Mouse (Mus musculus) hindbrain, embryonic 14.5 days (tissue): Measurements from ENCODE around the gene Ptpa. TPM values are rescaled to one million over a fixed set of nuclear protein-coding genes. Genes with fewer than 3 reads are reported as not detected.

ENCODE experiments used
- ATAC-seq: fragments of 200-750 bp; cut with Nextera tagmentation; 2 replicates; pipeline ENCODE4 v1.8.0; 2017; ENCODE audit warnings: moderate number of reproducible peaks, mild to moderate bottlenecking, moderate TSS enrichment, moderate library complexity; ENCODE audit not compliant: low FRiP score
- DNase-seq: peaks from one replicate; pipeline ENCODE4 v3.0.0-alpha.2; 2015; ENCODE audit warnings: low spot score
- H3K27ac ChIP-seq: fragments of 300-500 bp; sonication (generic); 2 replicates; pipeline ENCODE4 v1.5.1; 2014; ENCODE audit warnings: mild to moderate bottlenecking, moderate library complexity
- H3K27me3 ChIP-seq: fragments of 300-500 bp; sonication (generic); 2 replicates; pipeline ENCODE4 v1.6.1; 2014; ENCODE audit warnings: mild to moderate bottlenecking, low read length, mixed read lengths; ENCODE audit not compliant: control insufficient read depth, insufficient read depth
- H3K36me3 ChIP-seq: fragments of 300-500 bp; sonication (generic); replicated peaks from 2 replicates; pipeline ENCODE4 v1.6.1; 2014; ENCODE audit not compliant: control insufficient read depth, insufficient read depth
- H3K4me1 ChIP-seq: fragments of 300-500 bp; sonication (generic); replicated peaks from 2 replicates; pipeline ENCODE4 v1.6.1; 2014; ENCODE audit warnings: antibody characterized with exemption, low read length, mixed read lengths; ENCODE audit not compliant: control insufficient read depth, insufficient read depth
- H3K4me2 ChIP-seq: fragments of 300-500 bp; sonication (generic); replicated peaks from 2 replicates; pipeline ENCODE4 v1.6.1; 2014; ENCODE audit warnings: mild to moderate bottlenecking, moderate library complexity
- H3K4me3 ChIP-seq: fragments of 300-500 bp; sonication (generic); replicated peaks from 2 replicates; pipeline ENCODE4 v1.5.1; 2014; ENCODE audit warnings: mild to moderate bottlenecking, low read length
- H3K9ac ChIP-seq: fragments of 300-500 bp; sonication (generic); 2 replicates; pipeline ENCODE4 v1.6.1; 2014
- H3K9me3 ChIP-seq: fragments of 300-500 bp; sonication (generic); 2 replicates; pipeline ENCODE4 v1.6.1; 2016; ENCODE audit warnings: low read length; ENCODE audit not compliant: control insufficient read depth
- WGBS: fragments of 180-500 bp; shearing (Covaris S2); extraction: QIAGEN DNeasy Blood & Tissue Kit; methylation state at CpG from one replicate; pipeline ENCODE4 v1.1.7; 2014; 5-methylcytosine and 5-hydroxymethylcytosine counted together
- polyA plus RNA-seq: library from polyadenylated mRNA; unstranded; fragments of >200 nt; fragmentation: Nextera tagmentation; extraction: Ambion mirVana; gene quantifications from 2 replicates; pipeline ENCODE4 v1.2.1, GENCODE M21; 2014

Gene Ptpa
- polyA plus RNA-seq: 71.7 and 79.8 TPM in 2 replicates

- Histone ChIP-seq H3K9ac (peak within 1 kb of the TSS; percentile 89), H3K36me3 (peaks cover 7% of the 10 kb centered on the region; the same call in 1 of the 2 replicates), H3K9me3 (no peaks in the 10 kb centered on the region), H3K4me2 (peak within 1 kb of the TSS; percentile 64), H3K4me3 (peak within 1 kb of the TSS; percentile 86), H3K27me3 (no peaks in the 10 kb centered on the region), H3K4me1 (peaks cover 39% of the 10 kb centered on the region), H3K27ac (peak within 1 kb of the TSS; percentile 96)
- ATAC-seq: peak; percentile 93
- under 1% methylated on average over 64 of the region's 67 CpGs for WGBS
- DNase-seq: peak; percentile 95
Observed at GRCm38 (mm10) chr2:30415936-30416648, at the start of gene Ptpa. Ptpa (plus strand) TSS chr2:30416039.

GRCm38 (mm10) chr2:30366203-30366602 lies 49.6 kb upstream of the Ptpa start:
- Histone ChIP-seq H3K27me3 (no peaks in the 10 kb centered on the region), H3K4me2 (no peak overlapping the region), H3K27ac (no peak overlapping the region), H3K4me1 (peaks cover 14% of the 10 kb centered on the region), H3K36me3 (peaks cover 46% of the 10 kb centered on the region), H3K9ac (no peak overlapping the region), H3K9me3 (no peaks in the 10 kb centered on the region), H3K4me3 (no peak overlapping the region)
- DNase-seq: no peak
- 71% methylated on average over 5 of the region's 5 CpGs for WGBS
- no peak for ATAC-seq

- 98% methylated on average over 8 of the region's 8 CpGs for WGBS
- Histone ChIP-seq H3K27ac (no peak overlapping the region), H3K9ac (no peak overlapping the region), H3K4me1 (no peaks in the 10 kb centered on the region), H3K36me3 (peaks cover 96% of the 10 kb centered on the region), H3K27me3 (no peaks in the 10 kb centered on the region), H3K4me2 (no peak overlapping the region), H3K9me3 (no peaks in the 10 kb centered on the region), H3K4me3 (no peak overlapping the region)
- no peak for DNase-seq
- ATAC-seq: no peak
Observed at GRCm38 (mm10) chr2:30371544-30371943, 44.3 kb upstream of the Ptpa start.

- no peak for ATAC-seq
- 96% methylated on average over 5 of the region's 5 CpGs for WGBS
- Histone ChIP-seq H3K4me1 (no peaks in the 10 kb centered on the region), H3K27ac (no peak overlapping the region), H3K27me3 (no peaks in the 10 kb centered on the region), H3K9ac (no peak overlapping the region), H3K9me3 (no peaks in the 10 kb centered on the region), H3K4me3 (no peak overlapping the region), H3K36me3 (peaks cover 99% of the 10 kb centered on the region), H3K4me2 (no peak overlapping the region)
- DNase-seq: no peak
Observed at GRCm38 (mm10) chr2:30372726-30373125, 43.1 kb upstream of the Ptpa start.

GRCm38 (mm10) chr2:30375893-30376292 lies 39.9 kb upstream of the Ptpa start:
- 93% methylated on average over 10 of the region's 10 CpGs for WGBS
- no peak for ATAC-seq

GRCm38 (mm10) chr2:30377721-30378120 lies 38.1 kb upstream of the Ptpa start:
- WGBS: 87% methylated on average over 5 of the region's 5 CpGs
- Histone ChIP-seq H3K27ac (no peak overlapping the region), H3K4me1 (no peaks in the 10 kb centered on the region), H3K36me3 (peaks cover 98% of the 10 kb centered on the region), H3K9ac (no peak overlapping the region), H3K27me3 (no peaks in the 10 kb centered on the region), H3K9me3 (no peaks in the 10 kb centered on the region), H3K4me3 (no peak overlapping the region), H3K4me2 (no peak overlapping the region)
- DNase-seq: no peak
- ATAC-seq: no peak

More at GRCm38 (mm10) chr2:30375893-30376292, 39.9 kb upstream of the Ptpa start:
- no peaks in the 10 kb centered on the region for H3K4me1 ChIP-seq
- no peak overlapping the region for H3K27ac ChIP-seq
- H3K36me3 ChIP-seq: peaks cover 99% of the 10 kb centered on the region
- no peaks in the 10 kb centered on the region for H3K9me3 ChIP-seq
- no peaks in the 10 kb centered on the region for H3K27me3 ChIP-seq
- H3K4me3 ChIP-seq: no peak overlapping the region
- no peak for DNase-seq
- no peak overlapping the region for H3K4me2 ChIP-seq
- H3K9ac ChIP-seq: no peak overlapping the region

GRCm38 (mm10) chr2:30379307-30379706 lies 36.5 kb upstream of the Ptpa start:
- Histone ChIP-seq H3K4me1 (no peaks in the 10 kb centered on the region), H3K36me3 (peaks cover 92% of the 10 kb centered on the region), H3K4me2 (no peak overlapping the region), H3K4me3 (no peak overlapping the region), H3K9ac (no peak overlapping the region), H3K9me3 (no peaks in the 10 kb centered on the region), H3K27me3 (no peaks in the 10 kb centered on the region), H3K27ac (no peak overlapping the region)
- ATAC-seq: no peak
- 93% methylated on average over 7 of the region's 7 CpGs for WGBS
- DNase-seq: no peak

- Histone ChIP-seq H3K4me1 (no peaks in the 10 kb centered on the region), H3K36me3 (peaks cover 79% of the 10 kb centered on the region), H3K9me3 (no peaks in the 10 kb centered on the region), H3K4me2 (no peak overlapping the region), H3K4me3 (no peak overlapping the region), H3K27me3 (no peaks in the 10 kb centered on the region), H3K9ac (no peak overlapping the region), H3K27ac (no peak overlapping the region)
- ATAC-seq: no peak
- 93% methylated on average over 10 of the region's 10 CpGs for WGBS
- no peak for DNase-seq
Observed at GRCm38 (mm10) chr2:30380564-30381376, 35.1 kb upstream of the Ptpa start.

GRCm38 (mm10) chr2:30381377-30381725 lies 34.5 kb upstream of the Ptpa start:
- Histone ChIP-seq H3K9me3 (no peaks in the 10 kb centered on the region), H3K4me3 (no peak overlapping the region), H3K27me3 (no peaks in the 10 kb centered on the region), H3K4me2 (no peak overlapping the region), H3K4me1 (no peaks in the 10 kb centered on the region), H3K36me3 (peaks cover 76% of the 10 kb centered on the region), H3K27ac (no peak overlapping the region), H3K9ac (no peak overlapping the region)
- 99% methylated on average over 4 of the region's 4 CpGs for WGBS
- DNase-seq: no peak
- ATAC-seq: no peak
